Mouse (Mus musculus) hindbrain, embryonic 15.5 days (tissue): Measurements from ENCODE around the gene Dcp1b. TPM values are rescaled to one million over a fixed set of nuclear protein-coding genes. Genes with fewer than 3 reads are reported as not detected.

ENCODE experiments used
- ATAC-seq: fragments of 200-750 bp; cut with Nextera tagmentation; 2 replicates; pipeline ENCODE4 v1.8.0; 2017; ENCODE audit warnings: low read depth, moderate number of reproducible peaks, moderate TSS enrichment; ENCODE audit not compliant: low FRiP score
- H3K27ac ChIP-seq: fragments of 300-500 bp; sonication (generic); replicated peaks from 2 replicates; pipeline ENCODE4 v1.5.1; 2015; ENCODE audit warnings: mild to moderate bottlenecking, inconsistent platforms
- H3K27me3 ChIP-seq: fragments of 300-500 bp; sonication (generic); 2 replicates; pipeline ENCODE4 v1.6.1; 2015; ENCODE audit warnings: control low read depth, inconsistent platforms
- H3K36me3 ChIP-seq: fragments of 300-500 bp; sonication (generic); 2 replicates; pipeline ENCODE4 v1.6.1; 2015; ENCODE audit warnings: control low read depth, inconsistent platforms
- H3K4me1 ChIP-seq: fragments of 300-500 bp; sonication (generic); replicated peaks from 2 replicates; pipeline ENCODE4 v1.6.1; 2015; ENCODE audit warnings: control low read depth, inconsistent platforms
- H3K4me2 ChIP-seq: fragments of 300-500 bp; sonication (generic); 2 replicates; pipeline ENCODE4 v1.6.1; 2015; ENCODE audit warnings: moderate library complexity, mild to moderate bottlenecking, inconsistent platforms
- H3K4me3 ChIP-seq: fragments of 300-500 bp; sonication (generic); 2 replicates; pipeline ENCODE4 v1.5.1; 2015; ENCODE audit warnings: mild to moderate bottlenecking, inconsistent platforms
- H3K9ac ChIP-seq: fragments of 300-500 bp; sonication (generic); 2 replicates; pipeline ENCODE4 v1.6.1; 2015; ENCODE audit warnings: inconsistent platforms
- H3K9me3 ChIP-seq: fragments of 300-500 bp; sonication (generic); 2 replicates; pipeline ENCODE4 v1.6.1; 2016; ENCODE audit warnings: control low read depth, inconsistent platforms
- WGBS: fragments of 180-500 bp; shearing (Covaris S2); methylation state at CpG from one replicate; pipeline ENCODE4 v1.1.7; 2015; 5-methylcytosine and 5-hydroxymethylcytosine counted together
- polyA plus RNA-seq: library from polyadenylated mRNA; unstranded; fragments of >200 nt; fragmentation: Nextera tagmentation; extraction: Ambion mirVana; gene quantifications from 2 replicates; pipeline ENCODE4 v1.2.1, GENCODE M21; 2015

The Dcp1b gene
- polyA plus RNA-seq, 1 experiment from 2014 or later: 13.2 TPM

DNA sequence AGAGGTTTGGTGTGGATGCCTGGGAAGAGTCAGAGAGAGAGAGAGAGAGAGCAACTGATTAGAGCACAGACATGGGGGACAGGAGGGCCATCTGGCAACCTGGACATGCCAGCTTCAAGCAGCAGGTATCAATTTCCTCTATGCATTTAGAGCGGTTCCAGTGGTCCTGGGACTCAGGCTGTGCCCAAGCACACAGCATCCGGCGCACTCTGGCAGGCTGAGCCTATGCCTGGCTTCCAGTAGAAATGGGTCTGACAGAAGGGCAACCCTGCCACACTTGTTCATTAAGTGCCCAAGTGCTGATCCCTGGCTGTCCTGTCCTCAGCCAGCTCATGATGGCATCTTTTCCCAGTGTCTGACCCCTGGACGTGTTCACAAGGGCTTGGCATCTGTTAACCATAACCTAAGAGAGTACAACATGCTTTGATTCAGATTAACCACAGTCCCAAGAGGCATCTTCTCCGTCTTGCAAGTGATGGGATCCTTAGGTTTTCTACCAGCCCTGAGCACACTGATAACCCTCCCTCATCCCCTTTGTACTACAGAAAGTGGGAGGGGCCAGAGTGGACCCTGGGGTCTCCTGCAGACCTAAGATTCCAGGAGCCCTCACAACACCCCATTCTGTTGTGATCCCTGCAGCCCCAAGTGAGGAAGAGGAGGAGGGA lies 64.4 kb downstream of the Dcp1b start:
- 77% methylated on average over 5 of the region's 5 CpGs for WGBS
- Histone ChIP-seq H3K27me3 (no peaks in the 10 kb centered on the region), H3K4me3 (no peak overlapping the region), H3K4me1 (peaks cover 33% of the 10 kb centered on the region), H3K4me2 (no peak overlapping the region), H3K36me3 (no peaks in the 10 kb centered on the region), H3K9me3 (no peaks in the 10 kb centered on the region), H3K27ac (no peak overlapping the region), H3K9ac (no peak overlapping the region)
- no peak for ATAC-seq

DNA sequence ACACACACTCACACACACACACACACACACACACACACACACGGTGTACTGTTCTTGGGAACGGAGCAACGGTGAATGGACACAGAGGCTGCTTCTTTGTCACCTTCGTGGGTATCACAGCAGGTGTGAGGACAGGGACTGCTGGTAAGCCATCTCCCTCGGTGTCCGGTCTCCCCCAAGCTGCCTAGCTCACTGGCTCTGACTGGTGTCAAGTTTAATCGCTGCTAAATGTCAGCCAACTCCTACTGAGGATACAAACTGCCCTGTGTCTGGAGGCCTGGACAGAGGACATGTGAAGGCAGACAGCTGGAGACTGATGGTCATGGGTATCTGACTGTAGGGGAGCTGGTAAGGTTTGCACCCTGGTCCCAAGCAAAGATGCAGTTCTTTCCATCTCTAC lies 65.2 kb downstream of the Dcp1b start:
- no peak for ATAC-seq
- 76% methylated on average over 7 of the region's 7 CpGs for WGBS
- Histone ChIP-seq H3K4me1 (peaks cover 33% of the 10 kb centered on the region), H3K27me3 (no peaks in the 10 kb centered on the region), H3K4me2 (no peak overlapping the region), H3K36me3 (no peaks in the 10 kb centered on the region), H3K9me3 (no peaks in the 10 kb centered on the region), H3K4me3 (no peak overlapping the region), H3K9ac (no peak overlapping the region), H3K27ac (no peak overlapping the region)

DNA sequence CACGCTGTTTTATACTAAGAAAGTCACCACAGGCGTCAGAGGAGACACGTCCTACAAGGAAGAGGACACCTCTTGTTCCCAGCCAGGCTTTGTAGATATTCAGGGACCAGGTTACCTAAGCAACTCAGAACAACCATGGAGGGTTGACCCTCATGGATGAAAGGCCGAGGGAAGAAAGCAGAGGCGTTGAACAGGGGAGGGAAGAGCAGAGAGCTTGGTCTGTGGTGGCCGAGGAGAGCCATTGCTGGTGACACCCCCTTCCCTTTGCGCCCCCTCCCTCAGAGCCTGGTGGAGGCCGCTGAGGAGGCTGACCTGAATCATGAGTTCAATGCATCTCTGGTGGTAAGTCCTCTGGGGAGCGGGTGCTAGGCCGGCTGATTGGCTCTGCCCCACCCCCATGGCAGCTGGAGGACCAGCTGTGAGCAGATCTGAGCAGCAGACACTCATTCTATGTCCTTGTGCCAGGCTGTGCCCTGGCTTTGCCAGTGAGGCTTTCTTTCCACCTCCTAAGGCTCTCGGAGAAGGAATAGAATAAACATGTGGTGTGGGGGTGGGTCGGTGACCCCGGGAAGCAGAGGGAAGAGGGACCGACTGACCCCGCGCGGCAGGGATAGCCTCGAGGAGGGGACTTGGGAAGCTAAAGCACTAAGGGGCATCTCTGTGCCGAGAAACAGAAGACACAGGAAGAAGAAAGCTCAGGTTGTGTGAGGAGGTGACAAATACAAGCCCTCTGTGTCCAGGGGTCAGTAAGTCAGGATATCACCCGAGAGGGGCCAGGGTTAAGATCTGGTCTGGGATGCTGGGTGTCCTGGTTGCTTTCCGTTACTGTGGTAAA lies 66.0 kb downstream of the Dcp1b start:
- Histone ChIP-seq H3K36me3 (no peaks in the 10 kb centered on the region), H3K27me3 (no peaks in the 10 kb centered on the region), H3K9ac (no peak overlapping the region), H3K4me2 (no peak overlapping the region), H3K9me3 (no peaks in the 10 kb centered on the region), H3K4me3 (no peak overlapping the region), H3K4me1 (peaks cover 32% of the 10 kb centered on the region), H3K27ac (no peak overlapping the region)
- ATAC-seq: no peak
- 67% methylated on average over 21 of the region's 21 CpGs for WGBS

DNA sequence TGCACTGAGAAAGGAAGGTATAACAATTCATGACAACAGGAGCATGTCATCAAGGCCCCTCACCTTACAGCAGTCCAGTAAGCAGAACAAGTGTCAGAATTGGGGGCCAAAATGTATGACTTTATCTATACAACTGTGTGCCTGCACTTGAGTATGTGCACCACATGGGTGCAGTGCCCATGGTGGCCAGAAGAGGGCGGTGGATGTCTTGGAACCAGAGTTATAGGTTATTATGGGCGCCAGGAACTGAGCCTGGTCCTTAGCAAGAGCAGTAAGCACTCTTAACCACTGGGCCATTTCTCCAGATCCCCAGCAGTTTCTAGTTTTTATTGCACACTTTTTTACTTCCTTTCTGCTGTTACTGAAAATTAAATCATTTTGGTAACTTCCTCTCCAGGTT lies 71.0 kb downstream of the Dcp1b start:
- Histone ChIP-seq H3K9ac (no peak overlapping the region), H3K36me3 (no peaks in the 10 kb centered on the region), H3K9me3 (no peaks in the 10 kb centered on the region), H3K27ac (no peak overlapping the region), H3K27me3 (no peaks in the 10 kb centered on the region), H3K4me2 (no peak overlapping the region), H3K4me1 (peaks cover 6% of the 10 kb centered on the region), H3K4me3 (no peak overlapping the region)
- no peak for ATAC-seq
- WGBS: 51% methylated on average over 2 of the region's 2 CpGs

DNA sequence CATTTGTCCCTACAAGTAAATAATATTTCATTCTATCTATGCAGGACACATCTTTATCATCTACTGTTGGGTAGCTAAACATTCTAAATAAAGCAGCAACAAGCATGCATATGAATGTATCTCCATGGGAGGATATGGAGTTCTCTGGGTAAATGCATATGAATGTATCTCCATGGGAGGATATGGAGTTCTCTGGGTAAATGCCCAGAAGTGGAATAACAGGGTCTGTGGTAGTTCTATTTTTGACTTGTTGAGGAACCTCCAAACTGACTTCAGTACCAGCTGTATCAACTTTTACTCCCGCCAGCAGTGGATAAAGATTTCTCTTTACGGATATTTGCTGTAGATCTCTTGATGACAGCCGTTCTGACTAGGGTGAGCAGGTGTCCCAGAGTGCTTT lies 73.5 kb downstream of the Dcp1b start:
- no peak overlapping the region for H3K4me3 ChIP-seq
- no peak for ATAC-seq
- H3K4me1 ChIP-seq: no peaks in the 10 kb centered on the region
- H3K27me3 ChIP-seq: no peaks in the 10 kb centered on the region
- H3K9me3 ChIP-seq: no peaks in the 10 kb centered on the region
- no peak overlapping the region for H3K4me2 ChIP-seq
- H3K9ac ChIP-seq: no peak overlapping the region
- no peaks in the 10 kb centered on the region for H3K36me3 ChIP-seq
- 77% methylated on average over 3 of the region's 3 CpGs for WGBS
- no peak overlapping the region for H3K27ac ChIP-seq

DNA sequence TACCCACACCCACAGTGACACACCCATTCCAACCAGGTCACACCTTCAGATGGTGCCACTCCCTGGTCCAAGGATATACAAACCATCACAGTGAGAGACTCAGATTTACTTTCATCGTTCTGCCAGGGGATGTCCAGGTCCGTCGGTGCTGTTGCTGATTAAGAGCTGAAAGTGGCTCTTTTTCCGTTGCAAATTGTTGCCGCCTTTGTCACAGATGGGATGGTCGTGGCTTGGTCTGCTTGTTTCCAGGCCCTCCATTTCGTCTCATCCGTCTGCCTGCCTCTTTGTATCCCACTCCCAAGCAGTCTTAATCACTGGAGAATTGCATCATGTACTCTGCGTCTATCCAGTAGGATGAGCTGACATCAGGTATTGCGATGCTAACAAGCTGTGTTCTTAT lies 74.7 kb downstream of the Dcp1b start:
- WGBS: 88% methylated on average over 10 of the region's 10 CpGs
- no peak for ATAC-seq

DNA sequence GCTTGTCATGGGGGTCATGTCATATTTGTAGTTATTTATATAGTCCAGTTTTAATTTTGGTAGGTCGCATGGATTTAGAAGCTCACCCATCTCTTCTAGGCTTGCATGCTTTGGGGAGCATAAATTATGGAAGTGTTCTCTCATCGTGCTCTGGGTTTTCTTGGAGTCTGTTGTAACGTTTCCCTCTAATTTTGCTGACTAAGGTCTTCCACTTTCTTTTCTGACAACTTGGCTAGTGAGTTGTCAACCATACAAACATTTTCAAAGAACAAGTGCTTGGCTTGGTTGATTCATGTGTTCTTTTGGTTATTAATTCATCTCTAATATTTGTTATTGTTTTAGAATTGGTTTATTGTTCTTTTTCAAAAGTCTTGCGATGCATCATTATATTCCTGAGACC lies 76.7 kb downstream of the Dcp1b start:
- no peak for ATAC-seq

More for the DNA sequence above, 74.7 kb downstream of the Dcp1b start:
- Histone ChIP-seq H3K9ac (no peak overlapping the region), H3K27ac (no peak overlapping the region), H3K9me3 (no peaks in the 10 kb centered on the region), H3K36me3 (no peaks in the 10 kb centered on the region), H3K4me1 (no peaks in the 10 kb centered on the region), H3K4me2 (no peak overlapping the region), H3K4me3 (no peak overlapping the region), H3K27me3 (no peaks in the 10 kb centered on the region)

More for the DNA sequence above, 76.7 kb downstream of the Dcp1b start:
- Histone ChIP-seq H3K9ac (no peak overlapping the region), H3K27ac (no peak overlapping the region), H3K9me3 (no peaks in the 10 kb centered on the region), H3K4me2 (no peak overlapping the region), H3K27me3 (no peaks in the 10 kb centered on the region), H3K4me1 (no peaks in the 10 kb centered on the region), H3K36me3 (no peaks in the 10 kb centered on the region), H3K4me3 (no peak overlapping the region)
- 79% methylated on average over 4 of the region's 4 CpGs for WGBS

Other genes starting within 250 kb of the Dcp1b start
- 6.3 and 7.0 TPM in 2 replicates for gene Cacna1c, start 21.2 kb downstream of the Dcp1b start, polyA plus RNA-seq
- gene Cacna2d4, start 61.3 kb downstream of the Dcp1b start, polyA plus RNA-seq: 0.45 and 0.46 TPM in 2 replicates
- 12.7 and 14.6 TPM in 2 replicates for gene Lrtm2, start 155.5 kb downstream of the Dcp1b start, polyA plus RNA-seq
- gene Adipor2, start 242.5 kb downstream of the Dcp1b start, polyA plus RNA-seq: 36.2 TPM in 2 replicates